Mouse (Mus musculus) cerebellum, postnatal 4 days (tissue): ENCODE data around the gene Dpt.

Experiments
- DNase-seq, 2 experiments: peaks; one replicate each; pipeline ENCODE4 v3.0.0; 2022; ENCODE audit warnings: low spot score in 2 of 2, mixed read lengths in 1 of 2

The Dpt gene

DNA sequence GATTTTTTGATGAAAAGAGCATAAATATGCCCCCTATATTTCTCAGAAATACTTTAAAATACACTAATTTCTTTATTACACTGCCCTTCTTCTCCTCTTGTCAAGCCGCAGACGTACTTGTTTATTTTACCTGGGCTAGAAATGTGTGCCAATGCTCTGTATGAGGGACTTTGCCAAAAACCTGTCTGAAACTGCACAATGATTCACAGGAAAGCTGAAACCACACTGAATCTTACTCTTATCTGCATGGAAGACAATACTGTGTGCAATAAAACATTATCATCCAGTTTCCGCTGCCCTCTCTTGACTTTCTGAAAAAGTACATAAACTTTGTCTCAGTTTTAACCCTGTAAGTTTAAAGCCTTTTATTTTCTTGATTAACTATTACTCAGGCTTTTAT is 20.9 kb downstream of the Dpt start:
- no peak for DNase-seq

- DNase-seq, result no peak
Measured at GRCm38 (mm10) chr1:164821307-164821706, 24.9 kb downstream of the Dpt start.

- DNase-seq, result no peak
Measured at GRCm38 (mm10) chr1:164821821-164822220, 25.4 kb downstream of the Dpt start.

- DNase-seq, result no peak
Measured at GRCm38 (mm10) chr1:164822268-164822667, 25.8 kb downstream of the Dpt start.

GRCm38 (mm10) chr1:164824896-164825295 is 28.5 kb downstream of the Dpt start:
- no peak for DNase-seq

DNA sequence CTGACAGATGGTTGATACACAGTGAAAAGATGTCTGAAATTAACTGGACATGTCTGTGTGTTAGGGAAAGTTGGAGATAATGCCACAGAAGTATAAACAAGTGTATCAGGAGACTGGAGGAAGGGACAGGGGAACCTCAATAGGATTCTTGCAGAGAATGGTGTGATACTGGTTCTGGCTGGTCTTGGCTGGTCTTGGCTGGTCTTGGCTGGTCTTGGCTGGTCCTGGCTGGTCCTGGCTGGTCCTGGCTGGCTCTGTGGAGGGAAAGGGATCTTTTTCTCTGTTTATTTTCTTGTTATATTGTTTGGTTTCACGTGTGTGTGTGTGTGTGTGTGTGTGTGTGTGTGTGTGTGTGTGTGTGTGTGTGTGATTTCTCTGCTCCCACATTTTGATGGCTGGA is 33.4 kb downstream of the Dpt start:
- no peak for DNase-seq

- no peak for DNase-seq
Measured at GRCm38 (mm10) chr1:164832459-164832858, 36.0 kb downstream of the Dpt start.

- DNase-seq, result no peak
Measured at GRCm38 (mm10) chr1:164848616-164849265, 52.3 kb downstream of the Dpt start.

- peak in 1 of 2 experiments; percentile 26 for DNase-seq
Measured at GRCm38 (mm10) chr1:164855700-164856099, 59.3 kb downstream of the Dpt start.

- DNase-seq, result no peak
Measured at GRCm38 (mm10) chr1:164859952-164860351, 63.5 kb downstream of the Dpt start.

DNA sequence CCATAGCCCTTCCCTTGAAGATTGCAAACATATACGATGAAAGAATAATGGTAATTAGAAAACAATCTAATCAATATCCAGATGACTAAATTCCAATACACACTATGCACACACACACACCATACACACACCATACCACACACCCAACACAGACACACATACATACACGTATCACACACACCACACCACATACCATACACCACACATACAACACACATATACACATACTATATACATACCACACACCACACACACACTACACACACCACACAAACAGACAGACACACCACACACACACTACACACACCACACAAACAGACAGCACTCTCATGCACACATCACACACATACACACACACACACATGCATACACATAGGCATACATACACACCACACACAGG is 64.3 kb downstream of the Dpt start:
- DNase-seq, result no peak

- no peak for DNase-seq
Measured at GRCm38 (mm10) chr1:164861501-164861900, 65.1 kb downstream of the Dpt start.

DNA sequence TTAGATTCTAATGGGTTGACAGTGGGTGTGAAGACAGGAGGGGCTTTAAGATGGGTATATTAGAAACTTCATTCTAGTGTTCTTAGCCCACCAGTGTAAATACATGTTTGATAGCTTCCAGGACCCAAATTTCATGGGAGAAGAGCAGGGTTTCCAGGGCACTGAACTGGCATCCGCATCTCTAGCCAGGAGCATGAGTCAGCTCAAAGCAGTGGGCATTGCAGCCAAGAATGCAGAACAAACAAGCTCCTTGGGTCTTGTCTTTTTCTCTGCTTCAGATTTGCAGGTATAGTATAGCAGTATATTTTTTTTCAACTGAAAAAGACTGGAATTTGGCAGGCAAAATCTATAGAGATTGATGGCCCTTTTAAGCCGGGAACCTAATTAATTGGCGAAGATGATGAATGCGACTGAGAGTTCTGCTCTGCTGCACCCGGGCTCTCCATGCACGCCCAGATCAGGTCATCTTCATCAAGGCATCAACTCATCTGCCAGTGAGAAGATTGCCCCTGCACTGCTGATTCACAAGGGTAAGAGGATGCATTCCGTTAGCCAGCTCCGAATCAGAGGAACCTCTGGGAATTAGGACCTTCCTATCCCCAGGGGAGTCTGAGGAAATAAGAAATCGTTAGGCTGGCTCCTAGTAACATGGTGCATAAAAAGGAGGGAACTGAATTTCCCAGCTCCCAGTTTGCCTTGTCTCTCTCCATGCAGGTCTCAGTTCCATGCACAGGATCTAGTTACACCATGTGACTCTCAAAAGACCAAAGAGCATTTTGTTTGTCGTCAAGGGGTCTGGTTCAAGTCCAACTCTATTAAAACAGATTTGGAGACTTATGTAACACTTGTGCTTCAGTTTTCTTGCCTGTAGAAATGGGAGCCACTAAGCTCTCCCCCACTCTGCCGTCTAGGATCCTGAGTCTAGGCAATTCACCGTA is 66.8 kb downstream of the Dpt start:
- DNase-seq, result no peak

- DNase-seq, result no peak
Measured at GRCm38 (mm10) chr1:164864666-164865065, 68.2 kb downstream of the Dpt start.

GRCm38 (mm10) chr1:164870694-164871093 is 74.2 kb downstream of the Dpt start:
- no peak for DNase-seq
